Mouse (Mus musculus): Measurements from ENCODE around the gene Etnppl.

Gene Etnppl

DNA sequence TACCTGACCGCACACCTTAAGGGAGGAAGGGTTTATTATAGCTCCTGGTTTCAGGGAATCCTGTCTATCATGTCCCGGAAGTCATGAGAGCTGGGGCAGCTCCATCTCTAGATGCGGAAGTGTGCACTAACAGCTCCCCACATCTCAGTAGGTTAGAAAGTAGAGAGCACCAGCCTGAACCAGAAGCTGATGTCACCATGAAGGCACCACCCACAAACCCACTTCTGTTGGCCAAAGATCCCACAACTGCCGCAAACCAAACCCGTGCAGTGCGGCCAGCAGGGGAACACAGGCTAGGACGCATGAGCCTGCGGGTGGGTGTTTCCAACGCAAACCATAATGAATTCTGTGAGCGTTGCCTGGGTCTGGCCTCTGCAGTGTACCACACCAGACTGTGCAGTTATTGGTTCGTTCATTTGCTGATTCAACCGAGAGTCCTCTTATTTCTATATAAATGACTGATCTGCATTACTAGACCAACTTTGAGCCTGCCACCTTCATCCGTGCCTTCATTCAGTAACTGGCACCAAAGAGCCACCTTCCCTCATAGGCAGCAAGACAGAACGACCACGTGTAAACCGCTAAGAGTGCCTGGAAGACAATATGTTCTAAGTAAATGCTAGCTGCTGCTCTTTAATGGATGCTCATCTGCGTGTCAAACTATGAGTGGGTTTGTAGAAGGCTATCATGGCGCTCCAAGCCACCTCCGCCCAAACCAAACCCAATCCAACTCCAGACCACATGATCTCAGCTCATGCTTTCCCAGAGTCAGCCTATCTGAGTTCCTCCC, 60.6 kb downstream of the Etnppl start:
- DNase-seq (ENCODE audit: low read depth, low spot score) = no peak

DNA sequence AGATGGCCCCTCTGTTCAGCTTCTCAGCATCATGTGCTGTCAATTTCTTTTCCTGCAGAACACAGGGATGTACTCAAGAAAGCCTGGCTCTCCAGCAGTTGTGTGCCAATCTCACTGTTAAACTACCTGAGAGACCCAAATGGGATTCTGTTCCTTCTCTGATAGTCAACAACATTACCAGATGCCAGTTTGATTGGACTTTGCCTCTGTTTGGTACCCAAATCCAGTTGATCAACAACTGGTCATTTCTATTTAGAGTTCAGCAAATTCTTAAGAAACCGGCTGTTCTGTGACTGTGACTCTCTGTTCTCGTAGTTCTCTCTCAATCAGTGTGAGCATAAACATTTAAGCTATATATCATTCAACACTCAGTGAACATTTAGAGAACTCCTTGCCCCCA, 64.0 kb downstream of the Etnppl start:
- DNase-seq (ENCODE audit: low read depth, low spot score) = no peak

DNA sequence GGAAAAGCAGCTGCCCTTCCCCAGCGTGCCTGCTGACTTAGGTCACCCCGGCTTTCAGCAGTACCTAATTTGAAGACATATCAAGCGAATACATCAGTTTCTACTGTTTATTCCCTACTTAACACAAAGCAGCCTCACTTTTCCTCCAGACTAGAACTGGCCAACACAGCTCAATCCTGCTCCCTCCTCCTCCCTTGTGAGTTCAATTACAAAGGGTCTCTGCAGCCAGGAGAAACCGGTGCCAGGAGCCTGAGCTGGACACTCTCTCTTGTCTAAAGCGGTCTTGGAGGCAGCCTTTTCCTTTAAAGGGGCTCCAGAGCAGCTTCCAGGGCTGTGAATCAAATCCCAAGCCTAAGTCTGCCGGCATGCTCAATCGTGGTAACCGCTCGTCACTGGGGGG, 64.9 kb downstream of the Etnppl start:
- DNase-seq (ENCODE audit: low read depth, low spot score) = no peak

DNA sequence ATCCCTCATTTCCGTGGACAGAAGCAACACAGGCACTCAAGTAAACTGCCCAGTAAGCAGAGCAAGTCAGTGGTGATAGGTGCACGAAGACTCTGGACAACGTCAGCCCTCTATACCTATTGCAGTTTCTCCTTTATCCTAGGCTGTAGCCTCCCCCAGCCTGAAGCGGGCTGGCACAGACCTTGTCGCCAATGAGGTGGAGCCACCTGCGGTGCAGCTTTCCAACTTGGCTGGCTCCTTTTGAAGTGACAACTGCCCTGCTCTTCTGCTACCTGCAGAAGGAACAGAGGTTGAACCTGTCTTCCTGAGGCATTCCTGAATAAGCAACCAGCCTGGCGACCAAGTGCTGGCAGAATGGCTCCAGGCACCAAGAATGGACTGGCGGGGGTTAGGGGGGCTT, 66.6 kb downstream of the Etnppl start:
- no peak for DNase-seq (ENCODE audit: low read depth, low spot score)

DNA sequence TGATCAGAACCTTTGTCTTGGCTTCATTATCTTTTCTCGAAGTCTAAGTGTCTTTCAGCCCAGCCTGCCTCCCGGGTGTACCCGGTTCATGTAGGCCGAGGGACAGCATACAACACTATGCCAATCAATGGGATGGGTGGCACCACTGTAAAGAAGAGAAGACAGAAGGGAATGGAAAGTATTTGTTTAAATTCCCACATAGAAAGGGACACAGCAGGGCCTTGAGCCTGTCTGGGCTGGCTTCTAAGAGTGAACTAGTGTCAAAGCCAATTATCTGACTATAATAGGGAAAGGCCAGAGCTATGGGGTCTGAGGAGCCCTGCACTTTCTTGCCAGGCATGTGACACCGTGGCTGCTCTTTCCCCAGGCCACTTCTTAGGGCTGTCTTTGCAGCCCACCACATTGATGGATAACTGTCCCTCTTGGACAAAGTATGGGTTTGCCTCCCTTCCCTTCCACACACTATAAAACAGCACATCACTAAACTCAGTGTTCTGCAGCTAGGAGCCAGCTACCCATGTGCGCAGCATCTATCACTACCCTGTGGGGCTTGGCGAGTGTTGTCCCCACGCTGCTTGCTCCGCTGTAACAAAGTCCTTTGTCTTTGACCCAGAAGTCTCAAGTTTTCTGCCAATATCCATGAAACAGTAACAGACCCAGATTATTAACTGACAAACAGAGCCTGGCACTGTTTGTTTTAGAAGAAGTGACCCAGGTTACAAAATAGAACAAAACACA, 67.2 kb downstream of the Etnppl start:
- no peak for DNase-seq (ENCODE audit: low read depth, low spot score)

DNA sequence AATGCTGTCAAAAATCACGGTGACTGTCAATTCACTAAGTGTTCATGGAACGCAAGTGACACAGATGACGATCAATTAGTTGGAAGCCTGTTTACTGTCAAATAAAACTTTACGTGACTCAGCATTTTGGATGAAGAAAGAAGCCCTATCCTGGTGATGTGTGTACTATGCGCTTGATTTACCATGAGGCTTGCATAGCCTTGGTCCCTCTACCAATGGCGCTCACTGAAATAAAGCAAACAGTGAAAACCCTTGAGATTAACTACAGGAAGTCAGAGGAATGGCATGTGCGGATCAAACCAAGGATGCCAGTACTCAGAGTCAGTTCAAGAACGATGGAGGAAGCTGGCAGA, 67.7 kb downstream of the Etnppl start:
- DNase-seq (ENCODE audit: low read depth, low spot score) = no peak

DNA sequence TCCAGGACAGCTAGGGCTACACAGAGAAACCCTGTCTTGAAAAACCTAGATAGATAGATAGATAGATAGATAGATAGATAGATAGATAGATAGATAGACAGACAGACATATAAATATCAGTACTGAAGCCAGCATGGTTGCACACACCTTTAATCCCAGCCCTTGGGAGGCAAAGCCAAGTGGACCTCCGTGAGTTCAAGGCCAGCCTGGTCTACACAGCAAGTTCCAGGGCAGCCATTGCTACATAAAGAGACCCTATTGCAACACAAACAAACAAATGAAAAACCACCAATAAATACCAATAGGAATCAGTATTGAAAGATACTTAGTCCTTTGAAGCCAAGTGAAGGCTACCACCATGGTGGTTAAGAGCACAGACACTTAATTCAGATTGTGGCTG, 69.8 kb downstream of the Etnppl start:
- DNase-seq (ENCODE audit: low read depth, low spot score) = no peak

Data from telencephalon, adult 2 months (tissue).